Mouse (Mus musculus): Measurements from ENCODE around the gene Ttc9b.

DNA sequence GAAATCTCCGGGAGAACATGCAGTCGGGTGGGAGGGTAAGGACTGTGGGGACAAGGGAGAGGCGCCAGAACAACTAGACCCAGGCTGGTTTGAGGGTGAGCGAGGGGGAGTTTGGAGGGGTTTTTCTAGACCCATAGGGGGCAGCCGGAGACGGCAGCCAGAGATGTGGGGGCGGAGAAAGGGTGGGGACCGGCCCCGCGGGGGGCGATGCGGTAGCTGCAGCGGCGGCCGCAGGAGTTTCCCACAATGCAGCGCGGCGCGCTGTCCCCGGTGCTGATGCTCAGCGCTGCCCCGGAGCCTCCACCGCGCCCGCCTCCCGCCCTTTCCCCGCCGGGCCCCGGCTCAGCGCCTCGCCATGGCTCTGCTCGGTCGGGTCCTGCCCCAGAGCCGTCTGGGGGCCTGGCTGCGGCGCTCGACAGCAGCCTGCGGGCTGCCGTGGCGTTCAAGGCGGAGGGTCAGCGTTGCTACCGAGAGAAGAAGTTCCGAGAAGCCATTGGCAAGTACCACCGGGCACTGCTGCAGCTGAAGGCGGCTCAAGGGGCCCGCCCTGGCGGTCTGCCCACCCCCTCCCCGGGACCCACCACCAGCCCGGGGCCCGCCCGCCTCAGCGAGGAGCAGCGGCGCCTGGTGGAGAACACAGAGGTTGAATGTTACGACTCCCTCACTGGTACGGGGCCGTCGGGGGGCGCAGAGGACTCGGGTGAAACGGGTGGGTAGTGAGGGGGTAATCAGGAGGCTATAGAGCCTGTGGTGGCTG, at the start of gene Ttc9b:
- no peak for TF ChIP-seq CTCF (conservative IDR thresholded peaks at IDR 0.05; ENCODE audit: low read length)
- TF ChIP-seq POU5F1 (IDR thresholded peaks at IDR 0.05; ENCODE audit: borderline replicate concordance, low read length), result no peak
- TF ChIP-seq NANOG (IDR thresholded peaks at IDR 0.05; ENCODE audit: borderline replicate concordance, low read length), result no peak

All from E14TG2a.4 (cell line).